Comparison of ENCODE assay signal across 8 mouse cellular contexts in the genomic region with DNA sequence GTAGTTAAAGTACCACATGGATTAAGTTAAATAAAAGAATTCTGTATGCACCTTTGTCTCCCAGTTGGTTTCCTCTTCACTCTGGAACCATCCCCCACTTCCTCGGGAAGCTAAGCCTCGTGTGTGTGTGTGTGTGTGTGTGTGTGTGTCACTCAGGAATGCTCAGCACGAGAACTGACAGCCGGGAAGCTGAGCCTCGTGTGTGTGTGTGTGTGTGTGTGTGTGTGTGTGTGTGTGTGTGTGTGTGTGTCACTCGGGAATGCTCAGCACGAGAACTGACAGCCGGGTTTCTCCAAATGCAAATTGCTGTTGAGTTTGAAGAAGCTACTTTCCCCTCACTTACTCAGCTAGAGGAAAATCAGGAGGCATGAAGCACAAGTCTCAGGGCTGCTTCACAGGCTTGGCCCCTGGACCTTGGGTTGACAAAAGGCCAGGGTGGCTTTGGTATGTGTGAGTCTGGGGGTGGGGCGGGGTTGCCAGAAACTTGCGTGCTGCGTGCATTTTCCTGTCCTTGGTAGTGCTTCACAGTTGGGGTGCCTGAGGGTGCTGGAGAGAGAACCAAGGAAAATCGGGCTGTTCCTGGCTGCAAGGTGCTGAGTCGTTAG. TPM values are rescaled to one million over a fixed set of nuclear protein-coding genes. Genes with fewer than 3 reads are reported as not detected.
DNase-seq lines count a peak whose midpoint lies in the region; ATAC-seq lines count a peak whose summit lies in the region.
"Had no signal": no experiment of that assay in that cellular context is flagged by ENCODE, and none has a peak within 500 bp of the region (broad histone marks: within the 10 kb centered on the region; RNA-seq: fewer than 3 reads in every experiment).

No protein-coding gene starts in this region.

- peak; percentile 33 for DNase-seq in brain, adult 2 months (ENCODE audit: low read depth, low spot score)
- peak; percentile 84 for DNase-seq in embryonic facial prominence, embryonic 14.5 days (ENCODE audit: low spot score)
- DNase-seq in lung, postnatal 10 days: peak; percentile 82
- DNase-seq in testis, postnatal 14 days (ENCODE audit: low spot score): no peak

- 20% methylated on average over 13 of the region's 13 CpGs for WGBS in embryonic facial prominence, embryonic 14.5 days
- 24% methylated on average over 13 of the region's 13 CpGs for WGBS in hindbrain, embryonic 12.5 days

- H3K4me1 ChIP-seq in embryonic facial prominence, embryonic 14.5 days (ENCODE audit: control insufficient read depth, insufficient read depth, low read length): peaks cover 10% of the 10 kb centered on the region
- peaks cover 7% of the 10 kb centered on the region for H3K4me1 ChIP-seq in hindbrain, embryonic 12.5 days

- H3K4me3 ChIP-seq in embryonic facial prominence, embryonic 14.5 days (ENCODE audit: low read depth, low read length): no peak overlapping the region
- H3K4me3 ChIP-seq in hindbrain, embryonic 12.5 days: no peak overlapping the region

- H3K9me3 ChIP-seq in embryonic facial prominence, embryonic 14.5 days (ENCODE audit: control insufficient read depth, low read length): no peaks in the 10 kb centered on the region
- H3K9me3 ChIP-seq in hindbrain, embryonic 12.5 days (replicated peaks): no peaks in the 10 kb centered on the region

- H3K9ac ChIP-seq in embryonic facial prominence, embryonic 14.5 days (ENCODE audit: low read depth, low read length): no peak overlapping the region
- H3K9ac ChIP-seq in hindbrain, embryonic 12.5 days: no peak overlapping the region

- peak; percentile 64 for ATAC-seq in embryonic facial prominence, embryonic 14.5 days (ENCODE audit: low read depth)
- ATAC-seq in hindbrain, embryonic 12.5 days (ENCODE audit: low FRiP score): peak; percentile 43; the same call in 1 of the 2 replicates
- no peak for ATAC-seq in erythroblast, adult 5-6 weeks (replicated peaks; ENCODE audit: low FRiP score, poor library complexity, severe bottlenecking)
- ATAC-seq in megakaryocyte progenitor cell, adult 5-6 weeks (replicated peaks; ENCODE audit: poor library complexity): no peak

- peak overlapping the region; percentile 65 for H3K27ac ChIP-seq in embryonic facial prominence, embryonic 14.5 days (replicated peaks; ENCODE audit: low read depth, low read length)
- peak overlapping the region; percentile 23 for H3K27ac ChIP-seq in hindbrain, embryonic 12.5 days

- no peaks in the 10 kb centered on the region for H3K27me3 ChIP-seq in embryonic facial prominence, embryonic 14.5 days (replicated peaks; ENCODE audit: control insufficient read depth, insufficient read depth, low read length)
- no peaks in the 10 kb centered on the region for H3K27me3 ChIP-seq in hindbrain, embryonic 12.5 days

- H3K36me3 ChIP-seq in embryonic facial prominence, embryonic 14.5 days (ENCODE audit: control insufficient read depth, insufficient read depth, low read length): peaks cover 26% of the 10 kb centered on the region
- H3K36me3 ChIP-seq in hindbrain, embryonic 12.5 days: peaks cover 25% of the 10 kb centered on the region; the same call in 1 of the 2 replicates

- peak overlapping the region; percentile 26; the same call in 1 of the 2 replicates for H3K4me2 ChIP-seq in embryonic facial prominence, embryonic 14.5 days (ENCODE audit: low read depth, low read length)
- no peak overlapping the region for H3K4me2 ChIP-seq in hindbrain, embryonic 12.5 days (replicated peaks)

RNA-seq across cellular contexts. Expression of gene Pgpep1l, which starts 30.3 kb away (rescaled TPM):
- 0.54 TPM in 1 of 2 replicates, not detected in the other for polyA plus RNA-seq in embryonic facial prominence, embryonic 14.5 days (2014; fragmentation: Nextera tagmentation; extraction: Ambion mirVana)
- polyA plus RNA-seq in hindbrain, embryonic 12.5 days (2016; fragmentation: Nextera tagmentation; extraction: Ambion mirVana): not detected in 2 replicates
- not detected in 2 replicates for total RNA-seq in erythroblast, adult 5-6 weeks (2015; ENCODE audit: low replicate concordance)
- total RNA-seq in erythroblast, adult 5-6 weeks (2017; ENCODE audit: low replicate concordance): not detected in 2 replicates
- not detected in 2 replicates for total RNA-seq in megakaryocyte progenitor cell, adult 5-6 weeks (2015)
- total RNA-seq in megakaryocyte progenitor cell, adult 5-6 weeks (2017): not detected in 2 replicates
- total RNA-seq: common myeloid progenitor, adult 5-6 weeks had no signal

RNA-seq across cellular contexts. Expression of gene Fam169b, which starts 39.9 kb away (rescaled TPM):
- 2.1 and 2.4 TPM in 2 replicates for polyA plus RNA-seq in embryonic facial prominence, embryonic 14.5 days (2014; fragmentation: Nextera tagmentation; extraction: Ambion mirVana)
- 0.34 and 0.42 TPM in 2 replicates for polyA plus RNA-seq in hindbrain, embryonic 12.5 days (2016; fragmentation: Nextera tagmentation; extraction: Ambion mirVana)
- not detected in 2 replicates for total RNA-seq in erythroblast, adult 5-6 weeks (2015; ENCODE audit: low replicate concordance)
- total RNA-seq in erythroblast, adult 5-6 weeks (2017; ENCODE audit: low replicate concordance): 0.60 TPM in 1 of 2 replicates, not detected in the other
- total RNA-seq in megakaryocyte progenitor cell, adult 5-6 weeks (2015): 0.20 and 0.94 TPM in 2 replicates
- 0.20 and 0.21 TPM in 2 replicates for total RNA-seq in megakaryocyte progenitor cell, adult 5-6 weeks (2017)

Comparison
In these comparisons a context has a peak if more than half of its experiments do, and no peak if none do; other contexts are left out.
1. ATAC-seq: peak in embryonic facial prominence, embryonic 14.5 days (single experiment) and hindbrain, embryonic 12.5 days (single experiment); none in erythroblast, adult 5-6 weeks (single experiment) and megakaryocyte progenitor cell, adult 5-6 weeks (single experiment).